Mouse (Mus musculus): ENCODE results near the gene Tbx5. TPM values are rescaled to one million over a fixed set of nuclear protein-coding genes. Genes with fewer than 3 reads are reported as not detected.

The Tbx5 gene
- 0.05 and 0.11 TPM in 2 replicates for polyA plus RNA-seq (2015; fragmentation: Nextera tagmentation; extraction: Ambion mirVana)

GRCm38 (mm10) chr5:119832479-119832796 is at the start of gene Tbx5:
Gene Tbx5 (plus strand): TSS chr5:119832668.
- 3% methylated on average over 16 of the region's 16 CpGs for WGBS
- no peak within 1 kb of the TSS for H3K27ac ChIP-seq (ENCODE audit: low read depth, low read length)
- H3K9ac ChIP-seq (ENCODE audit: low read depth, low read length): no peak within 1 kb of the TSS
- no peaks in the 10 kb centered on the region for H3K9me3 ChIP-seq (ENCODE audit: control insufficient read depth, low read length)
- H3K4me1 ChIP-seq (ENCODE audit: control insufficient read depth, insufficient read depth, low read depth, low read length): 0 out of 2 replicates have a peak, but pooled peaks cover 2% of the 10 kb centered on the region
- no peak within 1 kb of the TSS for H3K4me2 ChIP-seq (ENCODE audit: low read length)
- H3K4me3 ChIP-seq (ENCODE audit: low read length): no peak within 1 kb of the TSS
- H3K27me3 ChIP-seq (replicated peaks; ENCODE audit: control insufficient read depth, insufficient read depth, low read length): peaks cover 66% of the 10 kb centered on the region
- no peaks in the 10 kb centered on the region for H3K36me3 ChIP-seq (ENCODE audit: control insufficient read depth, insufficient read depth, low read length)
- no peak for ATAC-seq

DNA sequence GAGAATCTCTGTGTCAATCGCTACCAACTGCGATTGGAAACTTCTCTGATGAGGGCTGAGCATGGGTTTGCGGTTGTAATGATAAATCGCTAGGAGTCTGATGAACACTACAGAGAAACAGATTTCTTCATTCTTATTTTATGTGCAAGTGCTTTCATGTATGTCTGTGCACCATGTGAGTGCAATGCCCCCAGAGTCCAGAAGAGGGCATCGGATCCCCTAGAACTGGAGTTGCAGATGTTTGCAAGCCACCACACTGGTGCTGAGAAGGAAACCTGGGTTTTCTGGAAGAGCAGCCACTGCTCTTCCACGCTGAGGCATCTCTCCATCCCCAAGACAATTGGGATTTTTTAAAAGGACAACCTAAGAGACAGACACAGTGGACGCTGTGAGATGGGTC is 46.5 kb upstream of the Tbx5 start:
- H3K9ac ChIP-seq (ENCODE audit: low read depth, low read length): no peak overlapping the region

GRCm38 (mm10) chr5:119791664-119792063 is 40.8 kb upstream of the Tbx5 start:
- Histone ChIP-seq H3K9ac (ENCODE audit: low read depth, low read length) (no peak overlapping the region), H3K4me2 (ENCODE audit: low read length) (no peak overlapping the region), H3K27me3 (replicated peaks; ENCODE audit: control insufficient read depth, insufficient read depth, low read length) (peaks cover 51% of the 10 kb centered on the region), H3K4me1 (ENCODE audit: control insufficient read depth, insufficient read depth, low read depth, low read length) (no peaks in the 10 kb centered on the region), H3K4me3 (ENCODE audit: low read length) (no peak overlapping the region), H3K36me3 (ENCODE audit: control insufficient read depth, insufficient read depth, low read length) (no peaks in the 10 kb centered on the region), H3K27ac (ENCODE audit: low read depth, low read length) (no peak overlapping the region), H3K9me3 (ENCODE audit: control insufficient read depth, low read length) (no peaks in the 10 kb centered on the region)
- no peak for ATAC-seq
- 45% methylated on average over 5 of the region's 5 CpGs for WGBS

More for the DNA sequence above, 46.5 kb upstream of the Tbx5 start:
- no peak overlapping the region for H3K4me3 ChIP-seq (ENCODE audit: low read length)
- H3K4me2 ChIP-seq (ENCODE audit: low read length): no peak overlapping the region
- H3K9me3 ChIP-seq (ENCODE audit: control insufficient read depth, low read length): peaks cover 4% of the 10 kb centered on the region; the same call in 1 of the 2 replicates
- WGBS: 90% methylated on average over 7 of the region's 7 CpGs
- H3K4me1 ChIP-seq (ENCODE audit: control insufficient read depth, insufficient read depth, low read depth, low read length): no peaks in the 10 kb centered on the region
- H3K36me3 ChIP-seq (ENCODE audit: control insufficient read depth, insufficient read depth, low read length): no peaks in the 10 kb centered on the region
- ATAC-seq: no peak
- no peak overlapping the region for H3K27ac ChIP-seq (ENCODE audit: low read depth, low read length)
- H3K27me3 ChIP-seq (replicated peaks; ENCODE audit: control insufficient read depth, insufficient read depth, low read length): peaks cover 2% of the 10 kb centered on the region; the same call in 1 of the 2 replicates

DNA sequence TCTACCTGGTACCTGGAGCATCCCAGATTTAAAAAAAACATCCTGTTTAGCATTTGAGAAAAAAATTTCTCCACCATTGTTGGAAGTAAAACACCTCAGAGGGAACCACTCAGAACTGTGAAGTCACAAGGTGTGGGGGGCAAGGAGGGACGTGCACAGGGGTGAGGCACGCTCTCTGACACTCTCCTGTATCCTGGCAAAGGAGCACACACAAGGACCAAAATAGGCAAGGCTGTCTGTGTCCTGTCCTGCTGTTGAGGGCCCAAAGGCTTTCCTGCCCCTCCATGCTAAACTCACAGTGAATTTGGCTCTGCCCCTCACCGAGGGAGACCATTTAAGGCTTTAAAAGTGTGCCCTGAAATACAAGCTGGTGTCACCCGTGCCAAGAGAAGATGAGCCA is 38.5 kb upstream of the Tbx5 start:
- ATAC-seq: no peak

GRCm38 (mm10) chr5:119795376-119795775 is 37.1 kb upstream of the Tbx5 start:
- Histone ChIP-seq H3K4me1 (ENCODE audit: control insufficient read depth, insufficient read depth, low read depth, low read length) (no peaks in the 10 kb centered on the region), H3K9ac (ENCODE audit: low read depth, low read length) (no peak overlapping the region), H3K27me3 (replicated peaks; ENCODE audit: control insufficient read depth, insufficient read depth, low read length) (peaks cover 84% of the 10 kb centered on the region), H3K4me3 (ENCODE audit: low read length) (no peak overlapping the region), H3K9me3 (ENCODE audit: control insufficient read depth, low read length) (no peaks in the 10 kb centered on the region), H3K4me2 (ENCODE audit: low read length) (no peak overlapping the region), H3K27ac (ENCODE audit: low read depth, low read length) (no peak overlapping the region), H3K36me3 (ENCODE audit: control insufficient read depth, insufficient read depth, low read length) (no peaks in the 10 kb centered on the region)
- no peak for ATAC-seq
- 1% methylated on average over 6 of the region's 6 CpGs for WGBS

More for the DNA sequence above, 38.5 kb upstream of the Tbx5 start:
- Histone ChIP-seq H3K9me3 (ENCODE audit: control insufficient read depth, low read length) (no peaks in the 10 kb centered on the region), H3K4me3 (ENCODE audit: low read length) (no peak overlapping the region), H3K4me2 (ENCODE audit: low read length) (no peak overlapping the region), H3K9ac (ENCODE audit: low read depth, low read length) (no peak overlapping the region), H3K36me3 (ENCODE audit: control insufficient read depth, insufficient read depth, low read length) (no peaks in the 10 kb centered on the region), H3K27me3 (replicated peaks; ENCODE audit: control insufficient read depth, insufficient read depth, low read length) (peaks cover 70% of the 10 kb centered on the region), H3K27ac (ENCODE audit: low read depth, low read length) (no peak overlapping the region), H3K4me1 (ENCODE audit: control insufficient read depth, insufficient read depth, low read depth, low read length) (no peaks in the 10 kb centered on the region)
- 7% methylated on average over 4 of the region's 4 CpGs for WGBS

DNA sequence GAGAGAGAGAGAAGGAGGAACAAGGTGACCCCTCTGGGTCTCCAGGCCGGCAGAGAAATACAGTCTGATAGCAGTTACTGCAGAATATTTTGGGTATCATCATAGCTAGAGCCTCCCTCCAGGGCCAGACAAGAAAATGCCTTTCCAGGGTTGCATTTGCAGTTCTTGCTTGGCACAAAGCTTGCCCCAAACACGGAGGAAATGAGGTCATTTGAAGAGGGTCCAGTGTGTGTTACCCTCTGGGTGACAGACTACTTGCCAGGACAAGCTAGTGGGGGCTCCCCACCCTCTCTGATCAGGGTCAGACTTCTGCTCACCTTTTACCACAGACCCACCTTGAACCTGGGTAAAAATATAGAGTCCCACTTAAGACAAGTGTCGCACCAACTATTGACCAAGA is 36.7 kb upstream of the Tbx5 start:
- no peak for ATAC-seq
- H3K4me2 ChIP-seq (ENCODE audit: low read length): no peak overlapping the region
- no peaks in the 10 kb centered on the region for H3K36me3 ChIP-seq (ENCODE audit: control insufficient read depth, insufficient read depth, low read length)
- 4% methylated on average over 3 of the region's 3 CpGs for WGBS
- peaks cover 88% of the 10 kb centered on the region for H3K27me3 ChIP-seq (replicated peaks; ENCODE audit: control insufficient read depth, insufficient read depth, low read length)
- no peak overlapping the region for H3K9ac ChIP-seq (ENCODE audit: low read depth, low read length)
- no peak overlapping the region for H3K27ac ChIP-seq (ENCODE audit: low read depth, low read length)
- H3K9me3 ChIP-seq (ENCODE audit: control insufficient read depth, low read length): no peaks in the 10 kb centered on the region
- no peaks in the 10 kb centered on the region for H3K4me1 ChIP-seq (ENCODE audit: control insufficient read depth, insufficient read depth, low read depth, low read length)
- no peak overlapping the region for H3K4me3 ChIP-seq (ENCODE audit: low read length)

GRCm38 (mm10) chr5:119796443-119797160 is 35.9 kb upstream of the Tbx5 start:
- no peaks in the 10 kb centered on the region for H3K9me3 ChIP-seq (ENCODE audit: control insufficient read depth, low read length)
- no peak overlapping the region for H3K9ac ChIP-seq (ENCODE audit: low read depth, low read length)
- no peaks in the 10 kb centered on the region for H3K36me3 ChIP-seq (ENCODE audit: control insufficient read depth, insufficient read depth, low read length)
- no peak overlapping the region for H3K4me3 ChIP-seq (ENCODE audit: low read length)
- WGBS: 4% methylated on average over 30 of the region's 33 CpGs
- H3K4me1 ChIP-seq (ENCODE audit: control insufficient read depth, insufficient read depth, low read depth, low read length): no peaks in the 10 kb centered on the region
- no peak for ATAC-seq
- H3K27me3 ChIP-seq (replicated peaks; ENCODE audit: control insufficient read depth, insufficient read depth, low read length): peaks cover 89% of the 10 kb centered on the region
- no peak overlapping the region for H3K4me2 ChIP-seq (ENCODE audit: low read length)
- no peak overlapping the region for H3K27ac ChIP-seq (ENCODE audit: low read depth, low read length)

GRCm38 (mm10) chr5:119797580-119798150 is 34.8 kb upstream of the Tbx5 start:
- Histone ChIP-seq H3K4me2 (ENCODE audit: low read length) (no peak overlapping the region), H3K9me3 (ENCODE audit: control insufficient read depth, low read length) (no peaks in the 10 kb centered on the region), H3K4me3 (ENCODE audit: low read length) (no peak overlapping the region), H3K27ac (ENCODE audit: low read depth, low read length) (no peak overlapping the region), H3K4me1 (ENCODE audit: control insufficient read depth, insufficient read depth, low read depth, low read length) (no peaks in the 10 kb centered on the region), H3K27me3 (replicated peaks; ENCODE audit: control insufficient read depth, insufficient read depth, low read length) (peaks cover 91% of the 10 kb centered on the region), H3K9ac (ENCODE audit: low read depth, low read length) (no peak overlapping the region), H3K36me3 (ENCODE audit: control insufficient read depth, insufficient read depth, low read length) (no peaks in the 10 kb centered on the region)
- ATAC-seq: no peak
- WGBS: 1% methylated on average over 26 of the region's 26 CpGs

DNA sequence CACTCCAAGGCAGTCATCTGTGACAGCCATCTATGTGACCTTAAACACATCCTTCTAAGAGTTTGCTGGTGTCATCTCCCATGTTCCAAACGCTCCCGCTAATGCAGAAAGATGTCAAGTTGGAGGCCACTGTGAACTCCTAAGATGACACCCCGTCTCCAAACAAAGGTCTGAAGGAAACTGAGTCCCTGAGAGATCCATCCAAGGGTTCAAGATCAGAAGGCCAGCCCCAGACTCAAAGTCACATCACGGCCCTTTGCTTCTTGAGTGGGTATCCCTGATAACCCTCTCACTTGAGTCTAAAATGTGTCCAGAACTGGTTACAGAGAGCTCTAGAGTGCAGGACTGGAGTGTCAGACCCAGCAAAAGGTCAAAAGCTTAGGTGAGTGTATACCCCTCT is 34.2 kb upstream of the Tbx5 start:
- WGBS: 2% methylated on average over 4 of the region's 4 CpGs
- Histone ChIP-seq H3K4me1 (ENCODE audit: control insufficient read depth, insufficient read depth, low read depth, low read length) (no peaks in the 10 kb centered on the region), H3K4me3 (ENCODE audit: low read length) (no peak overlapping the region), H3K36me3 (ENCODE audit: control insufficient read depth, insufficient read depth, low read length) (no peaks in the 10 kb centered on the region), H3K27me3 (replicated peaks; ENCODE audit: control insufficient read depth, insufficient read depth, low read length) (peaks cover 92% of the 10 kb centered on the region), H3K4me2 (ENCODE audit: low read length) (no peak overlapping the region), H3K9ac (ENCODE audit: low read depth, low read length) (no peak overlapping the region), H3K27ac (ENCODE audit: low read depth, low read length) (no peak overlapping the region), H3K9me3 (ENCODE audit: control insufficient read depth, low read length) (peaks cover 4% of the 10 kb centered on the region; the same call in 1 of the 2 replicates)
- no peak for ATAC-seq

All from hindbrain, embryonic 16.5 days (tissue).